Mouse (Mus musculus) lung, postnatal 0 days (tissue): ENCODE results near the gene Micall2. TPM values are rescaled to one million over a fixed set of nuclear protein-coding genes. Genes with fewer than 3 reads are reported as not detected.

ENCODE experiments used
- ATAC-seq: fragments of 200-750 bp; cut with Nextera tagmentation; 2 replicates; pipeline ENCODE4 v1.8.0; 2017; ENCODE audit warnings: moderate library complexity
- DNase-seq: peaks from one replicate; pipeline ENCODE4 v3.0.0-alpha.2; 2016; ENCODE audit warnings: low spot score
- H3K27ac ChIP-seq: fragments of 300-500 bp; sonication (generic); 2 replicates; pipeline ENCODE4 v1.5.1; 2014; ENCODE audit warnings: antibody characterized with exemption, mild to moderate bottlenecking, low read length, mixed read lengths
- H3K27me3 ChIP-seq: fragments of 300-500 bp; sonication (generic); replicated peaks from 2 replicates; pipeline ENCODE4 v1.6.1; 2014; ENCODE audit warnings: low read length, mixed read lengths; ENCODE audit not compliant: insufficient read depth
- H3K36me3 ChIP-seq: fragments of 300-500 bp; sonication (generic); 2 replicates; pipeline ENCODE4 v1.6.1; 2014; ENCODE audit warnings: low read length, mixed read lengths; ENCODE audit not compliant: insufficient read depth
- H3K4me1 ChIP-seq: fragments of 300-500 bp; sonication (generic); 2 replicates; pipeline ENCODE4 v1.6.1; 2014; ENCODE audit warnings: antibody characterized with exemption, low read depth, low read length, mixed read lengths; ENCODE audit not compliant: insufficient read depth
- H3K4me2 ChIP-seq: fragments of 300-500 bp; sonication (generic); replicated peaks from 2 replicates; pipeline ENCODE4 v1.6.1; 2014; ENCODE audit warnings: low read depth, mild to moderate bottlenecking, low read length, moderate library complexity, mixed read lengths
- H3K4me3 ChIP-seq: fragments of 300-500 bp; sonication (generic); 2 replicates; pipeline ENCODE4 v1.5.1; 2014; ENCODE audit warnings: low read depth, low read length
- H3K9ac ChIP-seq: fragments of 300-500 bp; sonication (generic); replicated peaks from 2 replicates; pipeline ENCODE4 v1.6.1; 2014; ENCODE audit warnings: low read depth, mild to moderate bottlenecking
- H3K9me3 ChIP-seq: fragments of 300-500 bp; sonication (generic); 2 replicates; pipeline ENCODE4 v1.6.1; 2016; ENCODE audit warnings: low read length, mixed read lengths
- CTCF ChIP-seq: IDR thresholded peaks from 2 replicates; pipeline ENCODE4 v1.5.1; 2016; ENCODE audit warnings: antibody characterized with exemption, mild to moderate bottlenecking
- EP300 ChIP-seq: IDR thresholded peaks from 2 replicates; pipeline ENCODE4 v1.6.1; 2016; ENCODE audit warnings: antibody characterized with exemption, mild to moderate bottlenecking, control low read depth
- WGBS: fragments of 180-500 bp; shearing (Covaris S2); extraction: QIAGEN DNeasy Blood & Tissue Kit; methylation state at CpG from one replicate; pipeline ENCODE4 v1.1.7; 2014; 5-methylcytosine and 5-hydroxymethylcytosine counted together
- polyA plus RNA-seq: library from polyadenylated mRNA; unstranded; fragments of >200 nt; fragmentation: Nextera tagmentation; extraction: Ambion mirVana; gene quantifications from 2 replicates; pipeline ENCODE4 v1.2.1, GENCODE M21; 2015

Gene Micall2
- polyA plus RNA-seq, 1 experiment from 2014 or later, result 2.7 TPM

DNA sequence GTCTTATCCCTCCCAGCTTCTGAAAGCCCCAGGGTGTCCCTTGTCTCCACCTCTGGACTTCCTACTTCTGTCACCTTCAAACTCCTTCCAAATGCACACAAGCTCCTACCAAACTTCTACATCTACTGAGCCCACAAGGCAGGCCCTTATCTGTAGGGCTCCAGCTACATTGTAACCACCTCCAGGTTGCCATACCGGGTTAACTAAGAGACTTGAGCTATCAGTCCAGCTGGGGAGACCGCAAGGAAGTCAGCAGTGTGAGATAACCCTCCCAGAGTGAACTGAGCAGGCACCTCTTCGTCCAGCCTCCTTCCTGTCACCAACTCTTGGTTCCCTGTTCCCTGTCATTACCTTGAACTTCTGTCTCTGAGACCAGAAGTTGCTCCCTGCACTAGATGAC is 2.1 kb downstream of the Micall2 start:
- H3K9ac ChIP-seq, result no peak overlapping the region
- H3K4me1 ChIP-seq, result peaks cover 34% of the 10 kb centered on the region
- no peaks in the 10 kb centered on the region for H3K9me3 ChIP-seq
- no peaks in the 10 kb centered on the region for H3K36me3 ChIP-seq
- no peak for TF ChIP-seq CTCF
- TF ChIP-seq EP300, result no peak
- peak overlapping the region; percentile 98; the same call in 1 of the 2 replicates for H3K4me2 ChIP-seq
- no peak for ATAC-seq
- H3K27me3 ChIP-seq, result no peaks in the 10 kb centered on the region
- H3K4me3 ChIP-seq, result no peak overlapping the region
- no peak overlapping the region for H3K27ac ChIP-seq
- no peak for DNase-seq
- 53% methylated on average over 3 of the region's 3 CpGs for WGBS

DNA sequence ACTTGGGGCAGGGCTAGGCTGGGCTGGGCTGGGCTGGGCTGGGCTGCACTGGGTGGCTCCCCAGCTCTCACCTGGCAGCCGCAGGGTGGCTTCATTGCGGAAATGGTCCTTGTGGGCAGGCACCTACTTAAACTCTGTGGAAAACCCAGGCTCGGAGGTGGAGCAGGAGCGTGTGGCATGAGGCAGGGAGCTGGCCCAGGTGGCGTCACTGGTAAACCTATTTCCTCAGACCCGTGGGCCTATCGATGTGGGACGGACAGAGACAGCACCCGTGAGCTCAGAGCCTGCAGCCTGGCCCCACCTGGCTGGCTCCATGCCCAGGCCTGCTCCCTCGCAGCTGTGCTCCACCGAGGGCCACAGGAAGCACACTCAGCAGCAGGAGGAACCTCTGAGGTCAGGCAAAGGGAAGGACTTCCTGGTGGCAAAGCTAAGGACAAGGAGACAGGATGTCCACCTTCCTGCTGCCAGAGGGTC is 3.5 kb downstream of the Micall2 start:
- no peaks in the 10 kb centered on the region for H3K36me3 ChIP-seq
- ATAC-seq (peak; percentile 59), DNase-seq (peak; percentile 85)
- H3K27ac ChIP-seq, result peak overlapping the region; percentile 80
- TF ChIP-seq EP300 (no peak), CTCF (no peak)
- H3K27me3 ChIP-seq, result no peaks in the 10 kb centered on the region
- H3K4me1 ChIP-seq, result peaks cover 34% of the 10 kb centered on the region
- no peaks in the 10 kb centered on the region for H3K9me3 ChIP-seq
- peak overlapping the region; percentile 33 for H3K4me2 ChIP-seq
- no peak overlapping the region for H3K9ac ChIP-seq
- H3K4me3 ChIP-seq, result no peak overlapping the region
- 32% methylated on average over 11 of the region's 11 CpGs for WGBS

DNA sequence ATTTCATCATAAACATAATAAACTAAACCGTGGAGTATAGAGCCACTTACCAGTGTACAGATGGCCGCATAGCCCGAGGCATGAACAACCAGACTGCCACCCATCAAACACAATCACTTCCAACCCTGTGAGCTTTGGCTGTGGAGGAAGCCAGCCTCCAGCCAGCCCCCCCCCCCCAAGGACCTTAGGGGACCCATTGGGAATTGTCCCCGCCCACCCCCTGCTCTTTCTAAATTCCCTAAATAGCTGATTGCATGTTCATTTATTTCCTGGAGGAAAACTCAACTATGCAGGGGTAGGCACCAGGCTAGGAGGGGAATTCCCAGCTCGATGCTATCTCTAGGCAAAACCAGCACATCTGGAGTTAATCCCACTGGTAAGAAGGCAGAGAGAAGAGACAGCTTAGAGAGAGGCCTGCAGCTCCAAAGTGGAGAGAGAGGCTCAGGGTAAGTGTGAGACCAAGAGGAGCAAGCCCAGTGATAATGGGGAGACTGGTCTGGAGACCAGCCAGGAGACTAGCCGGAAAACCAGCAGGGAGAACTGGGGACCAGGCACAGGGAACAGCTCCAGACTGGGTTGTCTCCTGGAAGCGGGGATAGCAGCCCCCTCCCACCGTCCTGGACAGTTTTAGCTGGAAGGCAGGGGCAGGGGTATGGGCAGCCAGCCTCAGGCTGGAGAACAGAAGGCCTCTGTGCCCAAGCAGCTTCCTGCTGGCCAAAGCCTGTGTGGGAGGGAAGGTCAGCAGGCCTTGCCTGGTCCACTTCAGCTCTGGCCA is 5.2 kb downstream of the Micall2 start:
- ATAC-seq (no peak), DNase-seq (no peak)
- H3K27me3 ChIP-seq, result no peaks in the 10 kb centered on the region
- peaks cover 29% of the 10 kb centered on the region for H3K4me1 ChIP-seq
- no peak overlapping the region for H3K4me3 ChIP-seq
- 34% methylated on average over 8 of the region's 8 CpGs for WGBS
- H3K27ac ChIP-seq, result peak overlapping the region; percentile 38; the same call in 1 of the 2 replicates
- no peaks in the 10 kb centered on the region for H3K36me3 ChIP-seq
- no peak for TF ChIP-seq EP300
- no peak for TF ChIP-seq CTCF
- H3K9ac ChIP-seq, result no peak overlapping the region
- H3K4me2 ChIP-seq, result no peak overlapping the region
- no peaks in the 10 kb centered on the region for H3K9me3 ChIP-seq

DNA sequence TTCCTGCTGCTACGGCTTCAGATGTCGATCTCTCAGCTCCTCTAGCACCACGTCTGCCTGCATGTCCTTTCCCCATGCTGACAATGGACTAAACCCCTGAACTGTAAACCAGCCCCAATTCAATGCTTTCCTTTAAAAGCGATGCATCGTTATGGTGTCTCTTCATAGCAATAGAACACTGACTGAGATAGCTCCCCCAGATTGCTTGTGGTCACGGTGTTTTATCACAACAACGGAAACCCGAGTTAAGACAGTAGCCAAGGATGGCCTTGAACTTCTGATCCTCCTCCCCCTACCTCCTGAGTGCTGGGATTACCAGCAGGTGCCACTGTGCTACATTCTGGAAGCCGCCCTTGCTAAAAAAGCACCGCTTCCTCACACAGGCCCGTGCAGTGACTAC is 8.9 kb downstream of the Micall2 start:
- ATAC-seq (no peak), DNase-seq (no peak)
- Histone ChIP-seq H3K9me3 (no peaks in the 10 kb centered on the region), H3K27me3 (no peaks in the 10 kb centered on the region), H3K4me3 (no peak overlapping the region), H3K4me2 (no peak overlapping the region), H3K4me1 (peaks cover 11% of the 10 kb centered on the region), H3K27ac (no peak overlapping the region), H3K36me3 (no peaks in the 10 kb centered on the region), H3K9ac (no peak overlapping the region)
- no peak for TF ChIP-seq EP300
- no peak for TF ChIP-seq CTCF
- WGBS, result 72% methylated on average over 11 of the region's 11 CpGs

DNA sequence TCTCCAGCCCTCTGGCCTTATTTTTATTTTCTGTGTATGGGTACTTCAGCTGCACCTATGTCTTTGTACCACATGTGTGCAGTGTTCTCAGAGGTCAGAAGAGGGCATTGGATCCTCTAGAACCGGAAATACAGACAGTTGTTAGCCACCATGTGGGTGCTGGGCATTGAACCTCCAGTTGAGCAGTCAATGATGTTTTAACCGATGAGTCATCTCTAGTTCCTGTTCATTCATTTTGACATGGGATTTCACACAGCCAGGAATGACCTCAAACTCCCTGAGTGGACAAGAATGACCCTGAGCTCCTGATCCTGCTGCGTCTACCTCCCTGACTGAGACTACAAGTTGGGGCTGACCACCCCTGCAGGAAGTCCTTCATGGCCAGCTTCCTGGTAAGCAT is 9.9 kb downstream of the Micall2 start:
- WGBS, result 80% methylated on average over 3 of the region's 3 CpGs
- Histone ChIP-seq H3K9me3 (no peaks in the 10 kb centered on the region), H3K36me3 (no peaks in the 10 kb centered on the region), H3K4me3 (no peak overlapping the region), H3K9ac (no peak overlapping the region), H3K27me3 (no peaks in the 10 kb centered on the region), H3K27ac (no peak overlapping the region), H3K4me2 (no peak overlapping the region), H3K4me1 (peaks cover 8% of the 10 kb centered on the region)
- no peak for TF ChIP-seq EP300
- no peak for TF ChIP-seq CTCF
- DNase-seq, result no peak
- ATAC-seq, result no peak

DNA sequence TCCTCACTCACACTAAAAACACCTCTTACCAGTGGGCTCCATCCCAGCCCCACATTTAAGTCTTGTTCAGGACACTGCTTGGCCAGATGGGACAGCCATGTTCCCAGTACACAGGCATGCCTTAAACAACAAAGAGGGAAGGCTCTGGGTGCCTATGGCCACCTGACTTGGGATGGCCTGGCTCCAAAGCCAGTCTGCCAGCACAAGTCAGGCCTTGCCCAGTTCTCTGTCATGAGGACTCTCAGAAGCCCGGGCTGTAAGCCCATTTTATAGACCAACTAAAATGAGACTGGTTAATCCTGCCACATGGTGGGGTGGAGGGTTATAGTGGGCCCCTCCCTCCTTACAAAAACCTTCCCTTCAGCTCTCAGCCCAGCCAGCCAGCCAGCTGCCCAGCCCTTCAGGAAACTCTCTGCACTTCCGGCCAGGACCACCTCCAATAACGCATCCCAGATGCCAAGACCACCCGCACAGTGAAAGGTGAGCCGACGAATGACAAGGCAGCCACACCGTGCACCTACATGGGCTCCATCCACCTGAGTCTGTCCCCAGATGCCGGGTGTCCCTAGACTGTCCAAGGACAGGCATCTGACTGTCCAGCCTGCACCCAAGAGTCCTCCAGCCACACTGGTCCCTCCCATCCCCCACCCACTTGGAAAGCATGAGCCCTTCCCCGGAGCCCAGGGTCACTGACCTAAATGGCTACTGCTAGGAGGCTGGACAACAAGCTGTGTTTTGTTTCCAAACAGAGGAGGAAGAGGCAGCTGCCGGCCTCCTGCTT is 11.6 kb downstream of the Micall2 start:
- no peaks in the 10 kb centered on the region for H3K27me3 ChIP-seq
- H3K9ac ChIP-seq, result no peak overlapping the region
- ATAC-seq (no peak), DNase-seq (no peak)
- no peak for TF ChIP-seq EP300
- TF ChIP-seq CTCF, result no peak
- 40% methylated on average over 10 of the region's 10 CpGs for WGBS
- peaks cover 4% of the 10 kb centered on the region; the same call in 1 of the 2 replicates for H3K4me1 ChIP-seq
- no peak overlapping the region for H3K27ac ChIP-seq
- H3K4me2 ChIP-seq, result no peak overlapping the region
- no peaks in the 10 kb centered on the region for H3K36me3 ChIP-seq
- H3K4me3 ChIP-seq, result no peak overlapping the region
- H3K9me3 ChIP-seq, result no peaks in the 10 kb centered on the region
